Mouse (Mus musculus): ENCODE measurements around the gene Pcf11. TPM values are rescaled to one million over a fixed set of nuclear protein-coding genes. Genes with fewer than 3 reads are reported as not detected.

Gene Pcf11
- total and polyA plus RNA-seq, 3 experiments = 30.0 to 37.2 (median 30.5) TPM

- in situ Hi-C loops (cut with MboI; ENCODE audit: low pct_ligation_motif_present, low pct_unique_long_range_greater_than_20kb, low sequenced_read_pairs) (no loop called here), dilution Hi-C loops (cut with MboI; ENCODE audit: extremely low pct_ligation_motif_present, extremely low pct_unique_long_range_greater_than_20kb, low sequenced_read_pairs) (no loop called here)
- TF ChIP-seq ZC3H11A (IDR thresholded peaks at IDR 0.05; ENCODE audit: low read depth, low read length) (no peak), JUND (conservative IDR thresholded peaks at IDR 0.05; ENCODE audit: low read depth, low read length) (no peak), CHD2 (IDR thresholded peaks at IDR 0.05; ENCODE audit: low read length) (no peak), MXI1 (IDR thresholded peaks at IDR 0.05; ENCODE audit: low read depth, low read length) (no peak), KAT2A (IDR thresholded peaks at IDR 0.05; ENCODE audit: insufficient replicate concordance, low read length) (no peak), IRF4 (IDR thresholded peaks at IDR 0.05; ENCODE audit: low read depth, low read length) (no peak), ZKSCAN1 (IDR thresholded peaks at IDR 0.05; ENCODE audit: borderline replicate concordance, low read depth, low read length) (no peak), GABPA (IDR thresholded peaks at IDR 0.05; ENCODE audit: insufficient replicate concordance, low read depth, low read length) (no peak), TCF12 (IDR thresholded peaks at IDR 0.05; ENCODE audit: low read depth, low read length) (no peak), PAX5 (IDR thresholded peaks at IDR 0.05; ENCODE audit: low read length) (no peak), E2F4 (IDR thresholded peaks at IDR 0.05; ENCODE audit: insufficient replicate concordance, low read depth, low read length) (no peak), TBP (conservative IDR thresholded peaks at IDR 0.05; ENCODE audit: low read depth, low read length) (no peak)
Observed at GRCm38 (mm10) chr7:92604961-92605360, 64.8 kb downstream of the Pcf11 start.

More at GRCm38 (mm10) chr7:92604961-92605360, 64.8 kb downstream of the Pcf11 start:
- no peaks in the 10 kb centered on the region for H3K27me3 ChIP-seq (replicated peaks)
- no peaks in the 10 kb centered on the region for H3K36me3 ChIP-seq (replicated peaks in 1 of 2; ENCODE audit: control insufficient read depth in 1 of 2, insufficient read depth in 1 of 2, low read length in 1 of 2)
- H3K4me3 ChIP-seq (replicated peaks in 1 of 3; ENCODE audit: low read depth in 2 of 3, low read length in 2 of 3, poor library complexity in 1 of 3) = no peak overlapping the region
- H3K4me1 ChIP-seq (ENCODE audit: control insufficient read depth in 1 of 2, insufficient read depth in 2 of 2) = no peaks in the 10 kb centered on the region
- H3K27ac ChIP-seq (ENCODE audit: insufficient read depth, low read depth) = no peak overlapping the region
- no peak overlapping the region for H3K4me2 ChIP-seq (ENCODE audit: insufficient read depth, low read depth, poor library complexity, severe bottlenecking)
- no peak for DNase-seq (ENCODE audit: extremely low read depth)
- H3K79me2 ChIP-seq (replicated peaks; ENCODE audit: control insufficient read depth, extremely low read depth, insufficient read depth, poor library complexity, severe bottlenecking) = no peaks in the 10 kb centered on the region
- H3K9me3 ChIP-seq (replicated peaks; ENCODE audit: low read length) = no peaks in the 10 kb centered on the region
- no peak overlapping the region for H3K9ac ChIP-seq (ENCODE audit: insufficient read depth, low read depth)

Other genes with a start within 250 kb of the Pcf11 start
- gene Ccdc90b, start 108.8 kb downstream of the Pcf11 start, total RNA-seq (2012; rRNA removed) = 2.0 and 2.4 TPM in 2 replicates
- 16.5 and 19.2 TPM in 2 replicates for gene Ccdc90b, start 108.8 kb downstream of the Pcf11 start, total RNA-seq (2014; rRNA removed)
- gene Ccdc90b, start 108.8 kb downstream of the Pcf11 start, polyA plus RNA-seq (2012; ENCODE audit: insufficient read length, low read depth) = 6.5 and 6.8 TPM in 2 replicates
- 0.38 and 0.68 TPM in 2 replicates for gene Ankrd42, start 32.8 kb downstream of the Pcf11 start, total RNA-seq (2012; rRNA removed)
- 0.22 and 0.26 TPM in 2 replicates for gene Ankrd42, start 32.8 kb downstream of the Pcf11 start, total RNA-seq (2014; rRNA removed)
- 0.14 and 0.26 TPM in 2 replicates for gene Ankrd42, start 32.8 kb downstream of the Pcf11 start, polyA plus RNA-seq (2012; ENCODE audit: insufficient read length, low read depth)
- gene Rab30, start 71.7 kb upstream of the Pcf11 start, total RNA-seq (2012; rRNA removed) = 39.1 and 48.5 TPM in 2 replicates
- gene Rab30, start 71.7 kb upstream of the Pcf11 start, total RNA-seq (2014; rRNA removed) = 99.7 and 105 TPM in 2 replicates
- gene Rab30, start 71.7 kb upstream of the Pcf11 start, polyA plus RNA-seq (2012; ENCODE audit: insufficient read length, low read depth) = 66.2 and 68.5 TPM in 2 replicates
- gene Ddias, start 204.3 kb upstream of the Pcf11 start, total RNA-seq (2012; rRNA removed) = 17.5 and 18.2 TPM in 2 replicates
- gene Ddias, start 204.3 kb upstream of the Pcf11 start, total RNA-seq (2014; rRNA removed) = 38.0 and 38.6 TPM in 2 replicates
- gene Ddias, start 204.3 kb upstream of the Pcf11 start, polyA plus RNA-seq (2012; ENCODE audit: insufficient read length, low read depth) = 23.1 and 24.0 TPM in 2 replicates
- gene Prcp, start 204.5 kb upstream of the Pcf11 start, total RNA-seq (2012; rRNA removed) = 19.7 and 20.1 TPM in 2 replicates
- 26.6 and 28.9 TPM in 2 replicates for gene Prcp, start 204.5 kb upstream of the Pcf11 start, total RNA-seq (2014; rRNA removed)
- gene Prcp, start 204.5 kb upstream of the Pcf11 start, polyA plus RNA-seq (2012; ENCODE audit: insufficient read length, low read depth) = 24.3 and 27.8 TPM in 2 replicates

All from CH12.LX (cell line).